Mouse (Mus musculus) MEL (cell line): ENCODE measurements around the gene Coro7. TPM values are rescaled to one million over a fixed set of nuclear protein-coding genes. Genes with fewer than 3 reads are reported as not detected.

Source experiments
- DNase-seq: peaks from one replicate; pipeline ENCODE4 v3.0.0; 2011; ENCODE audit warnings: low read depth, low spot score
- H3K27ac ChIP-seq: 2 replicates; pipeline ENCODE4 v1.5.1; 2012; ENCODE audit warnings: low read depth, mild to moderate bottlenecking, control low read depth, low read length, moderate library complexity; ENCODE audit not compliant: control insufficient read depth
- H3K27me3 ChIP-seq, 2 experiments: fragments of 150-350 bp in 1 of 2; sonication (generic) in 1 of 2; 2 replicates each; pipeline ENCODE4 v1.6.1; 2012; ENCODE audit warnings: low read length in 2 of 2, mild to moderate bottlenecking in 2 of 2, improper control_type of control experiment in 1 of 2, moderate library complexity in 1 of 2; ENCODE audit not compliant: insufficient read depth in 2 of 2, control insufficient read depth in 1 of 2
- H3K36me3 ChIP-seq, 2 experiments: 2 replicates each; pipeline ENCODE4 v1.6.1; 2012 to 2014; ENCODE audit warnings: low read length in 2 of 2, improper control_type of control experiment in 1 of 2, inconsistent platforms in 1 of 2, mild to moderate bottlenecking in 1 of 2; ENCODE audit not compliant: insufficient read depth in 2 of 2, control insufficient read depth in 1 of 2
- H3K4me1 ChIP-seq, 2 experiments: fragments of 150-350 bp in 1 of 2; sonication (generic) in 1 of 2; 2 replicates each; pipeline ENCODE4 v1.6.1; 2012; ENCODE audit warnings: low read length in 2 of 2, improper control_type of control experiment in 1 of 2, mild to moderate bottlenecking in 1 of 2; ENCODE audit not compliant: insufficient read depth in 2 of 2, control insufficient read depth in 1 of 2
- H3K4me3 ChIP-seq, 2 experiments: fragments of 150-350 bp in 1 of 2; sonication (generic) in 1 of 2; 2 replicates each; pipeline ENCODE4 v1.5.1; 2012; ENCODE audit warnings: low read depth in 2 of 2, low read length in 2 of 2, mild to moderate bottlenecking in 2 of 2, moderate library complexity in 2 of 2, control low read depth in 1 of 2, improper control_type of control experiment in 1 of 2; ENCODE audit not compliant: control insufficient read depth in 1 of 2, insufficient read depth in 1 of 2
- H3K79me2 ChIP-seq: 2 replicates; pipeline ENCODE4 v1.6.1; 2012; ENCODE audit warnings: mild to moderate bottlenecking, low read length, moderate library complexity; ENCODE audit not compliant: control insufficient read depth, poor library complexity, insufficient read depth
- H3K9ac ChIP-seq: 2 replicates; pipeline ENCODE4 v1.6.1; 2012; ENCODE audit warnings: low read depth, mild to moderate bottlenecking, control low read depth, low read length, moderate library complexity; ENCODE audit not compliant: control insufficient read depth, poor library complexity, severe bottlenecking
- H3K9me3 ChIP-seq: fragments of 150-350 bp; sonication (generic); replicated peaks from 2 replicates; pipeline ENCODE4 v1.6.1; 2012; ENCODE audit warnings: mild to moderate bottlenecking, low read length, improper control_type of control experiment, moderate library complexity; ENCODE audit not compliant: insufficient read depth
- BHLHE40 ChIP-seq: IDR thresholded peaks from 2 replicates; pipeline ENCODE4 v1.6.1; 2012; ENCODE audit warnings: low read depth, mild to moderate bottlenecking, inconsistent platforms, low read length, improper control_type of control experiment, borderline replicate concordance
- CHD1 ChIP-seq: IDR thresholded peaks from 2 replicates; pipeline ENCODE4 v1.6.1; 2012; ENCODE audit warnings: low read depth, mild to moderate bottlenecking, inconsistent platforms, low read length, improper control_type of control experiment
- CHD2 ChIP-seq: IDR thresholded peaks from 2 replicates; pipeline ENCODE4 v1.6.1; 2011; ENCODE audit warnings: low read length, improper control_type of control experiment
- E2F4 ChIP-seq: IDR thresholded peaks from 2 replicates; pipeline ENCODE4 v1.6.1; 2011; ENCODE audit warnings: low read depth, low read length, improper control_type of control experiment, borderline replicate concordance
- ETS1 ChIP-seq: IDR thresholded peaks from 2 replicates; pipeline ENCODE4 v1.6.1; 2012; ENCODE audit warnings: low read depth, mild to moderate bottlenecking, inconsistent platforms, low read length, improper control_type of control experiment, moderate library complexity
- HCFC1 ChIP-seq: IDR thresholded peaks from 2 replicates; pipeline ENCODE4 v1.6.1; 2012; ENCODE audit warnings: low read depth, mild to moderate bottlenecking, inconsistent platforms, low read length, improper control_type of control experiment, moderate library complexity
- JUND ChIP-seq: IDR thresholded peaks from 2 replicates; pipeline ENCODE4 v1.6.1; 2011; ENCODE audit warnings: low read depth, mild to moderate bottlenecking, improper control_type of control experiment, low read length
- KAT2A ChIP-seq: conservative IDR thresholded peaks from 2 replicates; pipeline ENCODE4 v1.6.1; 2012; ENCODE audit warnings: low read depth, low read length, improper control_type of control experiment, inconsistent platforms
- MAX ChIP-seq: IDR thresholded peaks from 2 replicates; pipeline ENCODE4 v1.6.1; 2011; ENCODE audit warnings: low read length, improper control_type of control experiment
- MEF2A ChIP-seq: IDR thresholded peaks from 2 replicates; pipeline ENCODE4 v1.6.1; 2014; ENCODE audit warnings: low read depth, mild to moderate bottlenecking, inconsistent platforms, low read length, improper control_type of control experiment; ENCODE audit not compliant: poor library complexity, insufficient replicate concordance, severe bottlenecking; ENCODE audit errors: extremely low read depth
- MXI1 ChIP-seq: IDR thresholded peaks from 2 replicates; pipeline ENCODE4 v1.6.1; 2011; ENCODE audit warnings: mild to moderate bottlenecking, low read depth, low read length, improper control_type of control experiment
- MYB ChIP-seq: IDR thresholded peaks from 2 replicates; pipeline ENCODE4 v1.6.1; 2011; ENCODE audit warnings: mild to moderate bottlenecking, low read depth, low read length, improper control_type of control experiment
- MYC ChIP-seq: IDR thresholded peaks from 2 replicates; pipeline ENCODE4 v1.6.1; 2011; ENCODE audit warnings: low read depth, mild to moderate bottlenecking, low read length, improper control_type of control experiment, moderate library complexity
- NELFE ChIP-seq: IDR thresholded peaks from 2 replicates; pipeline ENCODE4 v1.6.1; 2011; ENCODE audit warnings: low read depth, low read length, improper control_type of control experiment
- POLR2A ChIP-seq, 2 experiments: IDR thresholded peaks; 2 replicates each; pipeline ENCODE4 v1.6.1; 2011 to 2012; ENCODE audit warnings: low read length in 2 of 2, mild to moderate bottlenecking in 2 of 2, control low read depth in 1 of 2, improper control_type of control experiment in 1 of 2, low read depth in 1 of 2, moderate library complexity in 1 of 2; ENCODE audit not compliant: control insufficient read depth in 1 of 2, insufficient read depth in 1 of 2, poor library complexity in 1 of 2
- POLR2AphosphoS2 ChIP-seq: IDR thresholded peaks from 2 replicates; pipeline ENCODE4 v1.6.1; 2011; ENCODE audit warnings: low read length, improper control_type of control experiment
- POLR2AphosphoS5 ChIP-seq: IDR thresholded peaks from 2 replicates; pipeline ENCODE4 v1.6.1; 2012; ENCODE audit warnings: low read depth, borderline replicate concordance, mild to moderate bottlenecking, inconsistent platforms, low read length, moderate library complexity, mixed read lengths
- RCOR1 ChIP-seq: IDR thresholded peaks from 2 replicates; pipeline ENCODE4 v1.6.1; 2012; ENCODE audit warnings: low read depth, mild to moderate bottlenecking, inconsistent platforms, low read length, improper control_type of control experiment
- SIN3A ChIP-seq: IDR thresholded peaks from 2 replicates; pipeline ENCODE4 v1.6.1; 2012; ENCODE audit warnings: low read length, improper control_type of control experiment, inconsistent platforms
- SMC3 ChIP-seq: IDR thresholded peaks from 2 replicates; pipeline ENCODE4 v1.6.1; 2011; ENCODE audit warnings: low read depth, low read length, improper control_type of control experiment
- TAL1 ChIP-seq: IDR thresholded peaks from 2 replicates; pipeline ENCODE4 v1.6.1; 2012; ENCODE audit warnings: mild to moderate bottlenecking, inconsistent platforms, low read length, moderate library complexity, mixed read lengths
- TBP ChIP-seq: IDR thresholded peaks from 2 replicates; pipeline ENCODE4 v1.8.0; 2011; ENCODE audit warnings: low read depth, low read length, improper control_type of control experiment
- TCF12 ChIP-seq: IDR thresholded peaks from 2 replicates; pipeline ENCODE4 v1.6.1; 2014; ENCODE audit warnings: low read depth, mild to moderate bottlenecking, inconsistent platforms, low read length, improper control_type of control experiment, moderate library complexity
- USF1 ChIP-seq: IDR thresholded peaks from 2 replicates; pipeline ENCODE4 v1.6.1; 2014; ENCODE audit warnings: low read depth, mild to moderate bottlenecking, inconsistent platforms, low read length, improper control_type of control experiment, moderate library complexity
- ZC3H11A ChIP-seq: IDR thresholded peaks from 2 replicates; pipeline ENCODE4 v1.6.1; 2012; ENCODE audit warnings: low read depth, mild to moderate bottlenecking, inconsistent platforms, low read length, improper control_type of control experiment
- ZMIZ1 ChIP-seq: IDR thresholded peaks from 2 replicates; pipeline ENCODE4 v1.6.1; 2012; ENCODE audit warnings: low read depth, mild to moderate bottlenecking, inconsistent platforms, low read length, improper control_type of control experiment, moderate library complexity
- polyA plus RNA-seq, 2 experiments: library from polyadenylated mRNA; stranded (reverse) in 1 of 2; unstranded in 1 of 2; fragments of >175 nt in 1 of 2; fragments of >200 nt in 1 of 2; gene quantifications; 2 replicates each; pipeline versions ENCODE4 v1.2.1 to v1.2.4; 2012; ENCODE audit warnings: low replicate concordance in 2 of 2, low read depth in 1 of 2; ENCODE audit not compliant: insufficient read length in 2 of 2, insufficient read depth in 1 of 2, missing spikeins in 1 of 2
- total RNA-seq: library from RNA; depleted of rRNA; stranded (reverse); fragments of 300-350 nt; gene quantifications from 2 replicates; pipeline ENCODE4 v1.2.3, GENCODE M21; 2012

The Coro7 gene
- total and polyA plus RNA-seq, 3 experiments = 9.8 to 38.3 TPM; not detected in 1

- peak within 1 kb of the TSS; percentile 71 for H3K27ac ChIP-seq
- H3K9ac ChIP-seq = peak within 1 kb of the TSS; percentile 94
- peaks cover 16% of the 10 kb centered on the region for H3K79me2 ChIP-seq
- DNase-seq = peak; percentile 93
- peak within 1 kb of the TSS; percentile 65 to 93 for H3K4me3 ChIP-seq
- peaks cover 0 to 19% of the 10 kb centered on the region in 2 experiments; a peak in 2 of 4 replicates for H3K36me3 ChIP-seq
- H3K9me3 ChIP-seq = no peaks in the 10 kb centered on the region
- H3K27me3 ChIP-seq = no peaks in the 10 kb centered on the region
- TF ChIP-seq TCF12 (peak; percentile 38; the same call in 1 of the 2 replicates), POLR2A (IDR thresholded peaks at IDR 0.05; ENCODE audit: control insufficient read depth in 1 of 2, insufficient read depth in 1 of 2, low read depth in 1 of 2, low read length in 2 of 2, poor library complexity in 1 of 2) (peak; percentile 67 to 95), MYC (peak; percentile 97), TAL1 (no peak), E2F4 (peak; percentile 91), KAT2A (no peak), SIN3A (peak; percentile 95), CHD1 (peak; percentile 99), NELFE (peak; percentile 77), RCOR1 (no peak), MEF2A (no peak), POLR2AphosphoS2 (peak; percentile 84), JUND (no peak), ZC3H11A (no peak), HCFC1 (peak; percentile 59; the same call in 1 of the 2 replicates), CHD2 (no peak), MAX (peak; percentile 95), SMC3 (no peak), MYB (no peak), ETS1 (peak; percentile 52; the same call in 1 of the 2 replicates), USF1 (no peak; the same call in 1 of the 2 replicates), POLR2AphosphoS5 (peak; percentile 31; the same call in 1 of the 2 replicates), ZMIZ1 (peak; percentile 72; the same call in 1 of the 2 replicates), BHLHE40 (peak; percentile 39; the same call in 1 of the 2 replicates), MXI1 (peak; percentile 98), TBP (peak; percentile 87)
- peaks cover 6 to 18% of the 10 kb centered on the region in 2 experiments; a peak in 3 of 4 replicates for H3K4me1 ChIP-seq
Observed at GRCm38 (mm10) chr16:4718753-4719518, 39.4 kb upstream of the Coro7 start, which contains the start of gene Nmral1. Gene Nmral1 (minus strand): TSS chr16:4719356.
